Mouse (Mus musculus): Measurements from ENCODE around the gene Nup93.

- TF ChIP-seq CTCF (IDR thresholded peaks at IDR 0.05; ENCODE audit: extremely low read depth, insufficient read length, insufficient replicate concordance, low read depth, low read length) (no peak), POLR2A (IDR thresholded peaks at IDR 0.05; ENCODE audit: low read depth, low read length) (no peak)
These were observed 147.5 kb downstream of the Nup93 start for GRCm38 (mm10) chr8:94361774-94362431.

All from small intestine, adult 2 months (tissue).